Mouse (Mus musculus): ENCODE measurements at regions not wholly inside any gene's neighbourhood (a gene's known extent, or its start where the extent isn't known, plus 50 kb on each side); places are given as distances from the start of the nearest gene placed in this dataset.
A peak's percentile ranks its signal among the peaks of the same experiment; 100 is the strongest.

GRCm38 (mm10) chr9:43387397-43387796, 76.7 kb downstream of the Trim29 start:
- DNase-seq (ENCODE audit: low spot score in 2 of 2): peak in 1 of 2 experiments; percentile 11

GRCm38 (mm10) chr9:43389491-43390083, 78.9 kb downstream of the Trim29 start:
- DNase-seq (ENCODE audit: low spot score in 2 of 2): no peak
- intact Hi-C loops (cut with DNase I): no loop called here

More at GRCm38 (mm10) chr9:43387397-43387796, 76.7 kb downstream of the Trim29 start:
- intact Hi-C loops (cut with DNase I): no loop called here

GRCm38 (mm10) chr9:43392467-43393064, 81.9 kb downstream of the Trim29 start:
- intact Hi-C loops (cut with DNase I): no loop called here
- DNase-seq (ENCODE audit: low spot score in 2 of 2): no peak

GRCm38 (mm10) chr9:43394204-43394603, 83.6 kb downstream of the Trim29 start:
- intact Hi-C loops (cut with DNase I): no loop called here
- DNase-seq (ENCODE audit: low spot score in 2 of 2): no peak

GRCm38 (mm10) chr9:43395209-43395608, 84.6 kb downstream of the Trim29 start:
- intact Hi-C loops (cut with DNase I): no loop called here
- DNase-seq (ENCODE audit: low spot score in 2 of 2): no peak

- DNase-seq (ENCODE audit: low spot score in 2 of 2): no peak
- intact Hi-C loops (cut with DNase I): no loop called here
Measured at GRCm38 (mm10) chr9:43396566-43396965, 85.9 kb downstream of the Trim29 start.

- intact Hi-C loops (cut with DNase I): no loop called here
- DNase-seq (ENCODE audit: low spot score in 2 of 2): no peak
Measured at GRCm38 (mm10) chr9:43408493-43408892, 97.8 kb downstream of the Trim29 start.

GRCm38 (mm10) chr9:43412473-43412872, 101.8 kb downstream of the Trim29 start:
- intact Hi-C loops (cut with DNase I): no loop called here
- DNase-seq (ENCODE audit: low spot score in 2 of 2): no peak

GRCm38 (mm10) chr9:43419993-43420715, 109.5 kb downstream of the Trim29 start:
- intact Hi-C loops (cut with DNase I): no loop called here
- no peak for DNase-seq (ENCODE audit: low spot score in 2 of 2)

GRCm38 (mm10) chr9:43427007-43427406, 116.4 kb downstream of the Trim29 start:
- no peak for DNase-seq (ENCODE audit: low spot score in 2 of 2)
- intact Hi-C loops (cut with DNase I): no loop called here

- intact Hi-C loops (cut with DNase I): no loop called here
- DNase-seq (ENCODE audit: low spot score in 2 of 2): no peak
Measured at GRCm38 (mm10) chr9:43433953-43434352, 123.3 kb downstream of the Trim29 start.

- DNase-seq (ENCODE audit: low spot score in 2 of 2): no peak
- intact Hi-C loops (cut with DNase I): no loop called here
Measured at GRCm38 (mm10) chr9:43438476-43438875, 127.8 kb downstream of the Trim29 start.

- intact Hi-C loops (cut with DNase I): no loop called here
- DNase-seq (ENCODE audit: low spot score in 2 of 2): peak; percentile 24
Measured at GRCm38 (mm10) chr9:43440959-43441510, 130.4 kb downstream of the Trim29 start.

- DNase-seq (ENCODE audit: low spot score in 2 of 2): peak in 1 of 2 experiments; percentile 16
- intact Hi-C loops (cut with DNase I): no loop called here
Measured at GRCm38 (mm10) chr9:43445491-43445890, 134.8 kb downstream of the Trim29 start.

GRCm38 (mm10) chr9:43447372-43447771, 136.7 kb downstream of the Trim29 start:
- intact Hi-C loops (cut with DNase I): no loop called here
- DNase-seq (ENCODE audit: low spot score in 2 of 2): no peak

GRCm38 (mm10) chr9:43448981-43449380, 138.3 kb downstream of the Trim29 start:
- intact Hi-C loops (cut with DNase I): no loop called here
- DNase-seq (ENCODE audit: low spot score in 2 of 2): no peak

- no peak for DNase-seq (ENCODE audit: low spot score in 2 of 2)
- intact Hi-C loops (cut with DNase I): no loop called here
Measured at GRCm38 (mm10) chr9:43453953-43454582, 143.4 kb downstream of the Trim29 start.

GRCm38 (mm10) chr9:43457736-43458135, 147.1 kb downstream of the Trim29 start:
- no peak for DNase-seq (ENCODE audit: low spot score in 2 of 2)

GRCm38 (mm10) chr9:43461131-43461530, 150.5 kb downstream of the Trim29 start:
- intact Hi-C loops (cut with DNase I): no loop called here
- no peak for DNase-seq (ENCODE audit: low spot score in 2 of 2)

More at GRCm38 (mm10) chr9:43457736-43458135, 147.1 kb downstream of the Trim29 start:
- intact Hi-C loops (cut with DNase I): no loop called here

- intact Hi-C loops (cut with DNase I): no loop called here
- no peak for DNase-seq (ENCODE audit: low spot score in 2 of 2)
Measured at GRCm38 (mm10) chr9:43463445-43464090, 152.9 kb downstream of the Trim29 start.
